Mouse (Mus musculus) CH12.LX (cell line): ENCODE results near the gene Tlr9. TPM values are rescaled to one million over a fixed set of nuclear protein-coding genes. Genes with fewer than 3 reads are reported as not detected.

Source experiments
- DNase-seq: peaks from one replicate; pipeline ENCODE4 v3.0.0-alpha.2; 2013; ENCODE audit errors: extremely low read depth
- H3K27ac ChIP-seq: 2 replicates; pipeline ENCODE4 v1.5.1; 2012; ENCODE audit warnings: low read depth, mild to moderate bottlenecking, control low read depth, moderate library complexity; ENCODE audit not compliant: insufficient read depth
- H3K27me3 ChIP-seq: replicated peaks from 2 replicates; pipeline ENCODE3; 2012; ENCODE audit warnings: inconsistent platforms
- H3K36me3 ChIP-seq, 2 experiments: replicated peaks in 1 of 2; 2 replicates each; pipeline versions ENCODE3 to v1.6.1; 2012; ENCODE audit warnings: inconsistent platforms in 1 of 2, low read length in 1 of 2, mild to moderate bottlenecking in 1 of 2, mixed read lengths in 1 of 2, moderate library complexity in 1 of 2; ENCODE audit not compliant: control insufficient read depth in 1 of 2, insufficient read depth in 1 of 2
- H3K4me1 ChIP-seq, 2 experiments: 2 replicates each; pipeline ENCODE4 v1.6.1; 2012; ENCODE audit warnings: inconsistent platforms in 1 of 2, moderate library complexity in 1 of 2; ENCODE audit not compliant: insufficient read depth in 2 of 2, control insufficient read depth in 1 of 2
- H3K4me2 ChIP-seq: 2 replicates; pipeline ENCODE4 v1.6.1; 2012; ENCODE audit warnings: low read depth, mild to moderate bottlenecking, control low read depth; ENCODE audit not compliant: poor library complexity, insufficient read depth, severe bottlenecking
- H3K4me3 ChIP-seq, 3 experiments: fragments of 150-350 bp in 1 of 3; sonication (generic) in 1 of 3; replicated peaks in 1 of 3; 2 replicates each; pipeline versions ENCODE3 to v1.5.1; 2011 to 2012; ENCODE audit warnings: low read depth in 2 of 3, low read length in 2 of 3, mild to moderate bottlenecking in 2 of 3, moderate library complexity in 2 of 3, control low read depth in 1 of 3, improper control_type of control experiment in 1 of 3, inconsistent platforms in 1 of 3, mixed read lengths in 1 of 3; ENCODE audit not compliant: poor library complexity in 1 of 3
- H3K79me2 ChIP-seq: replicated peaks from 2 replicates; pipeline ENCODE4 v1.6.1; 2012; ENCODE audit warnings: mild to moderate bottlenecking, moderate library complexity; ENCODE audit not compliant: control insufficient read depth, poor library complexity, insufficient read depth, severe bottlenecking; ENCODE audit errors: extremely low read depth
- H3K9ac ChIP-seq: 2 replicates; pipeline ENCODE4 v1.6.1; 2012; ENCODE audit warnings: low read depth, mild to moderate bottlenecking, control low read depth, moderate library complexity; ENCODE audit not compliant: insufficient read depth
- H3K9me3 ChIP-seq: replicated peaks from 2 replicates; pipeline ENCODE3; 2012; ENCODE audit warnings: low read length, inconsistent platforms, mixed read lengths
- CHD2 ChIP-seq: IDR thresholded peaks from 2 replicates; pipeline ENCODE4 v1.6.1; 2011; ENCODE audit warnings: low read length, improper control_type of control experiment
- E2F4 ChIP-seq: IDR thresholded peaks from 2 replicates; pipeline ENCODE4 v1.6.1; 2011; ENCODE audit warnings: low read depth, low read length, improper control_type of control experiment; ENCODE audit not compliant: insufficient replicate concordance
- EP300 ChIP-seq: IDR thresholded peaks from 2 replicates; pipeline ENCODE4 v1.6.1; 2011; ENCODE audit warnings: low read length, improper control_type of control experiment
- JUN ChIP-seq: IDR thresholded peaks from 2 replicates; pipeline ENCODE4 v1.6.1; 2011; ENCODE audit warnings: low read depth, mild to moderate bottlenecking, low read length, improper control_type of control experiment, moderate library complexity; ENCODE audit not compliant: insufficient read depth
- JUND ChIP-seq: conservative IDR thresholded peaks from 2 replicates; pipeline ENCODE4 v1.6.1; 2011; ENCODE audit warnings: low read depth, low read length, improper control_type of control experiment
- KAT2A ChIP-seq: IDR thresholded peaks from 2 replicates; pipeline ENCODE4 v1.6.1; 2012; ENCODE audit warnings: low read length, improper control_type of control experiment, inconsistent platforms; ENCODE audit not compliant: insufficient replicate concordance
- MEF2A ChIP-seq: IDR thresholded peaks from 2 replicates; pipeline ENCODE4 v1.6.1; 2014; ENCODE audit warnings: low read depth, mild to moderate bottlenecking, inconsistent platforms, low read length, improper control_type of control experiment, borderline replicate concordance
- MXI1 ChIP-seq: IDR thresholded peaks from 2 replicates; pipeline ENCODE4 v1.6.1; 2011; ENCODE audit warnings: mild to moderate bottlenecking, low read depth, low read length, improper control_type of control experiment
- POLR2AphosphoS2 ChIP-seq: IDR thresholded peaks from 2 replicates; pipeline ENCODE4 v1.6.1; 2011; ENCODE audit warnings: low read depth, low read length, improper control_type of control experiment
- RAD21 ChIP-seq: IDR thresholded peaks from 2 replicates; pipeline ENCODE4 v1.6.1; 2011; ENCODE audit warnings: low read depth, mild to moderate bottlenecking, low read length, improper control_type of control experiment, moderate library complexity
- SIN3A ChIP-seq: IDR thresholded peaks from 2 replicates; pipeline ENCODE4 v1.6.1; 2012; ENCODE audit warnings: low read length, improper control_type of control experiment, inconsistent platforms
- TCF12 ChIP-seq: IDR thresholded peaks from 2 replicates; pipeline ENCODE4 v1.6.1; 2014; ENCODE audit warnings: low read depth, mild to moderate bottlenecking, inconsistent platforms, low read length, improper control_type of control experiment
- USF1 ChIP-seq: IDR thresholded peaks from 2 replicates; pipeline ENCODE4 v1.6.1; 2014; ENCODE audit warnings: low read depth, mild to moderate bottlenecking, inconsistent platforms, low read length, improper control_type of control experiment
- USF2 ChIP-seq: conservative IDR thresholded peaks from 2 replicates; pipeline ENCODE4 v1.6.1; 2011; ENCODE audit warnings: low read depth, low read length, improper control_type of control experiment
- ZC3H11A ChIP-seq: IDR thresholded peaks from 2 replicates; pipeline ENCODE4 v1.6.1; 2012; ENCODE audit warnings: low read depth, mild to moderate bottlenecking, inconsistent platforms, low read length, improper control_type of control experiment
- ZNF384 ChIP-seq: IDR thresholded peaks from 2 replicates; pipeline ENCODE4 v1.6.1; 2012; ENCODE audit warnings: low read depth, low read length, improper control_type of control experiment, inconsistent platforms
- dilution Hi-C: fragments of 300-500 bp; cut with MboI; formaldehyde crosslinking; loops from 2 replicates; pipeline ENCODE4 v1.14.3; 2020; ENCODE audit warnings: low sequenced_read_pairs; ENCODE audit not compliant: extremely low pct_unique_long_range_greater_than_20kb, extremely low pct_ligation_motif_present
- in situ Hi-C: fragments of 300-500 bp; cut with MboI; formaldehyde crosslinking; loops from 3 replicates; pipeline ENCODE4 v1.14.3; 2019; ENCODE audit warnings: low sequenced_read_pairs, low pct_ligation_motif_present, low pct_unique_long_range_greater_than_20kb, mixed read lengths
- polyA plus RNA-seq: library from polyadenylated mRNA; unstranded; fragments of >175 nt; gene quantifications from 2 replicates; pipeline ENCODE4 v1.2.1, GENCODE M21; 2012; ENCODE audit warnings: low read depth; ENCODE audit not compliant: insufficient read length
- total RNA-seq, 2 experiments: library from RNA; depleted of rRNA; stranded (reverse); fragments of 300-350 nt in 1 of 2; fragments of >200 nt in 1 of 2; gene quantifications; 2 replicates each; pipeline ENCODE4 v1.2.3; 2012 to 2014

The Tlr9 gene
- total and polyA plus RNA-seq, 3 experiments = 1.0 to 12.5 (median 1.4) TPM

- no peak for DNase-seq
- H3K9ac ChIP-seq = no peak overlapping the region
- in situ Hi-C loops (no loop called here), dilution Hi-C loops (no loop called here)
- no peaks in the 10 kb centered on the region for H3K9me3 ChIP-seq
- TF ChIP-seq POLR2AphosphoS2 (no peak), JUN (no peak), USF1 (no peak), CHD2 (no peak), EP300 (no peak)
- H3K4me2 ChIP-seq = no peak overlapping the region
- H3K27me3 ChIP-seq = no peaks in the 10 kb centered on the region
- H3K4me1 ChIP-seq = peaks cover 16 to 30% of the 10 kb centered on the region in 2 experiments
- H3K27ac ChIP-seq = no peak overlapping the region
- H3K36me3 ChIP-seq = peaks cover 64 to 90% of the 10 kb centered on the region in 2 experiments
- no peaks in the 10 kb centered on the region for H3K79me2 ChIP-seq
- no peak overlapping the region for H3K4me3 ChIP-seq
These were observed 13.9 kb downstream of the Tlr9 start for GRCm38 (mm10) chr9:106236156-106236817.

GRCm38 (mm10) chr9:106236818-106237211, 14.4 kb downstream of the Tlr9 start:
- dilution Hi-C loops = no loop called here
- peaks cover 70 to 96% of the 10 kb centered on the region in 2 experiments for H3K36me3 ChIP-seq

GRCm38 (mm10) chr9:106237401-106237800, 15.0 kb downstream of the Tlr9 start:
- Histone ChIP-seq H3K4me2 (no peak overlapping the region), H3K36me3 (peaks cover 76 to 98% of the 10 kb centered on the region in 2 experiments), H3K27ac (no peak overlapping the region), H3K9me3 (no peaks in the 10 kb centered on the region), H3K4me3 (no peak overlapping the region), H3K4me1 (peaks cover 14 to 20% of the 10 kb centered on the region in 2 experiments), H3K79me2 (no peaks in the 10 kb centered on the region), H3K27me3 (no peaks in the 10 kb centered on the region), H3K9ac (no peak overlapping the region)
- in situ Hi-C loops (no loop called here), dilution Hi-C loops (no loop called here)
- TF ChIP-seq USF2 = no peak
- TF ChIP-seq ZC3H11A = no peak
- no peak for TF ChIP-seq RAD21
- TF ChIP-seq ZNF384 = no peak
- TF ChIP-seq KAT2A = no peak
- TF ChIP-seq USF1 = no peak
- DNase-seq = no peak

More at GRCm38 (mm10) chr9:106236818-106237211, 14.4 kb downstream of the Tlr9 start:
- Histone ChIP-seq H3K79me2 (no peaks in the 10 kb centered on the region), H3K9ac (no peak overlapping the region), H3K4me1 (peaks cover 14 to 24% of the 10 kb centered on the region in 2 experiments), H3K27me3 (no peaks in the 10 kb centered on the region), H3K4me2 (no peak overlapping the region)
- TF ChIP-seq JUND = no peak
- no peak for TF ChIP-seq TCF12
- no peak for TF ChIP-seq SIN3A
- TF ChIP-seq MEF2A = no peak
- no peak for TF ChIP-seq USF2
- TF ChIP-seq POLR2AphosphoS2 = no peak
- TF ChIP-seq JUN = no peak
- no peak for TF ChIP-seq E2F4
- TF ChIP-seq MXI1 = no peak
- TF ChIP-seq, all 38 proteins: peak for 0
- in situ Hi-C loops = no loop called here
- Histone ChIP-seq H3K4me3 (no peak overlapping the region), H3K27ac (no peak overlapping the region), H3K9me3 (no peaks in the 10 kb centered on the region)
- DNase-seq = no peak
